Mouse (Mus musculus) midbrain, embryonic 11.5 days (tissue): ENCODE measurements around the gene Pth. TPM values are rescaled to one million over a fixed set of nuclear protein-coding genes. Genes with fewer than 3 reads are reported as not detected.

Source experiments
- ATAC-seq: fragments of 200-750 bp; cut with Nextera tagmentation; 2 replicates; pipeline ENCODE4 v1.8.0; 2017; ENCODE audit warnings: moderate TSS enrichment, moderate library complexity; ENCODE audit not compliant: low FRiP score
- DNase-seq: peaks from one replicate; pipeline ENCODE4 v3.0.0; 2015; ENCODE audit warnings: low spot score; ENCODE audit errors: missing footprints
- H3K27ac ChIP-seq: fragments of 300-500 bp; sonication (generic); 2 replicates; pipeline ENCODE4 v1.5.1; 2014; ENCODE audit warnings: low read depth, low read length
- H3K27me3 ChIP-seq: fragments of 300-500 bp; sonication (generic); 2 replicates; pipeline ENCODE4 v1.6.1; 2014; ENCODE audit warnings: mild to moderate bottlenecking, low read length, moderate library complexity, mixed read lengths; ENCODE audit not compliant: control insufficient read depth, insufficient read depth
- H3K36me3 ChIP-seq: fragments of 300-500 bp; sonication (generic); 2 replicates; pipeline ENCODE4 v1.6.1; 2014; ENCODE audit warnings: mild to moderate bottlenecking, low read length, moderate library complexity, mixed read lengths; ENCODE audit not compliant: control insufficient read depth, insufficient read depth
- H3K4me1 ChIP-seq: fragments of 300-500 bp; sonication (generic); 2 replicates; pipeline ENCODE4 v1.6.1; 2014; ENCODE audit warnings: low read length; ENCODE audit not compliant: control insufficient read depth, insufficient read depth
- H3K4me2 ChIP-seq: fragments of 300-500 bp; sonication (generic); 2 replicates; pipeline ENCODE4 v1.6.1; 2014; ENCODE audit warnings: mild to moderate bottlenecking, moderate library complexity
- H3K4me3 ChIP-seq: fragments of 300-500 bp; sonication (generic); 2 replicates; pipeline ENCODE4 v1.5.1; 2014; ENCODE audit warnings: low read depth, low read length
- H3K9ac ChIP-seq: fragments of 300-500 bp; sonication (generic); 2 replicates; pipeline ENCODE4 v1.6.1; 2014; ENCODE audit warnings: low read length
- H3K9me3 ChIP-seq: fragments of 300-500 bp; sonication (generic); 2 replicates; pipeline ENCODE4 v1.6.1; 2016; ENCODE audit warnings: low read length; ENCODE audit not compliant: control insufficient read depth
- WGBS: fragments of 180-500 bp; shearing (Covaris S2); extraction: QIAGEN DNeasy Blood & Tissue Kit; methylation state at CpG from one replicate; pipeline ENCODE4 v1.1.7; 2014; 5-methylcytosine and 5-hydroxymethylcytosine counted together
- polyA plus RNA-seq: library from polyadenylated mRNA; unstranded; fragments of >200 nt; fragmentation: Nextera tagmentation; extraction: Ambion mirVana; gene quantifications from 2 replicates; pipeline ENCODE4 v1.2.1, GENCODE M21; 2014

Gene Pth
- polyA plus RNA-seq, 1 experiment from 2014 or later = not detected

DNA sequence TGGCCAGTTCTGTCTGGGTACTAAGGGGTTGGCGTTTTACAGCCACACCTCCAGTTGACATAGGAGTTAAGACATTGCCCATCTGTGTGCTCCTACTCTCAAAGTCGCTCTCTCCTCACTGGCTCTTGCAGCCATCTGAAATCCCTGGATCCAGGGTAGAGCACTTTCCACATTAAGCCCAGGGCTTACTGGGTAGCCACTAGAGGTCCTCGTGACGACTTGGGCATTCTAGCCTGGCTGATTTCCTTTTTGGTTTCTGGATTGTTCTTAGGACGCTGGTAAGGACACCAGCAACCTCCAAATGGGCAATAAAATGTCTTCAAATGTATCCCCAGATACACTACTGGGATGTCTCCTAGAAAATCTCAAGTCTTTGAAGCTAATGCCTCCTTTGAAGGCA is 20.3 kb upstream of the Pth start:
- WGBS = 56% methylated on average over 5 of the region's 5 CpGs
- no peak overlapping the region for H3K9ac ChIP-seq
- ATAC-seq (no peak), DNase-seq (no peak)
- H3K4me2 ChIP-seq = no peak overlapping the region
- no peak overlapping the region for H3K27ac ChIP-seq
- H3K9me3 ChIP-seq = no peaks in the 10 kb centered on the region
- no peaks in the 10 kb centered on the region for H3K36me3 ChIP-seq
- H3K27me3 ChIP-seq = no peaks in the 10 kb centered on the region
- H3K4me3 ChIP-seq = no peak overlapping the region
- H3K4me1 ChIP-seq = no peaks in the 10 kb centered on the region

DNA sequence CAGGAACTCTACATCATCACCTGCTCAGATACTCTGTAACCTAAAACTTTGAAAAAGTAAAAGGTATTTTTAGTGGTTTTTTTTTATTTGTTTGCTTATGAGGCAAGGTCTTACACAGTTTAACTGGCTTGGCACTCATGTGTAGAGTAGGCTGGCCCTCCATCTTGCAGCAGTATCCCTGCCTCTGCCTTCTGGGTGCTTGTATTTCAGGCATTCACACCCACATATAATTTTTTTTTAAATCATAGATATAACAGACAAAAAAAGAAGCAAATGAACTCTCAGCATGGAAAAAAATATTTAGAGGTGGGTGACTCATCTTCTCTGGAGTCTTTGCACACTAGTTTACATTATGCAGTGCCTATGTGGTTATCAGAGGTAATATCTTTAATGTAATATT is 9.7 kb upstream of the Pth start:
- Histone ChIP-seq H3K27me3 (no peaks in the 10 kb centered on the region), H3K27ac (no peak overlapping the region), H3K9ac (no peak overlapping the region), H3K9me3 (no peaks in the 10 kb centered on the region), H3K36me3 (no peaks in the 10 kb centered on the region), H3K4me2 (no peak overlapping the region), H3K4me1 (no peaks in the 10 kb centered on the region), H3K4me3 (no peak overlapping the region)
- no peak for ATAC-seq
- DNase-seq = no peak

DNA sequence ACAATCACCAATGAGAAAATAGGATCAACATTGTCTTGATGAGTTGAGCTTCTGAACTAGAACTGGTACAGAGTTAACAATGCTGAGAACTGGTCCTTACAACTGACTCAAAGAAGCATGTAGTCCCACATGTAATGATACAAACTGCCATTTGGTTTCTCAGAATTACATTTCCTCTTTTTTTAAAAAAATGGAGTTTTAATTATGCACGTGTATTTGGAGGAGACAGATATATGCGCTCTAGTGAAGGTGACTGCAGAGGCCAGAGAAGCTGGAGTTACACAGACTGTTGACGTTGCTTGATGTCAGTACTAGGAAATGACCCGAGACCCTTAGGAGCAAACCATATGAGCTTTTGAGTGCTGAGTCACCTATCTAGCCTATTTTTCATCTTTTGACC is 8.3 kb upstream of the Pth start:
- ATAC-seq (no peak), DNase-seq (no peak)
- no peaks in the 10 kb centered on the region for H3K9me3 ChIP-seq
- no peak overlapping the region for H3K4me3 ChIP-seq
- H3K36me3 ChIP-seq = no peaks in the 10 kb centered on the region
- no peaks in the 10 kb centered on the region for H3K4me1 ChIP-seq
- 84% methylated on average over 4 of the region's 4 CpGs for WGBS
- H3K27me3 ChIP-seq = no peaks in the 10 kb centered on the region
- H3K27ac ChIP-seq = no peak overlapping the region
- no peak overlapping the region for H3K9ac ChIP-seq
- no peak overlapping the region for H3K4me2 ChIP-seq

DNA sequence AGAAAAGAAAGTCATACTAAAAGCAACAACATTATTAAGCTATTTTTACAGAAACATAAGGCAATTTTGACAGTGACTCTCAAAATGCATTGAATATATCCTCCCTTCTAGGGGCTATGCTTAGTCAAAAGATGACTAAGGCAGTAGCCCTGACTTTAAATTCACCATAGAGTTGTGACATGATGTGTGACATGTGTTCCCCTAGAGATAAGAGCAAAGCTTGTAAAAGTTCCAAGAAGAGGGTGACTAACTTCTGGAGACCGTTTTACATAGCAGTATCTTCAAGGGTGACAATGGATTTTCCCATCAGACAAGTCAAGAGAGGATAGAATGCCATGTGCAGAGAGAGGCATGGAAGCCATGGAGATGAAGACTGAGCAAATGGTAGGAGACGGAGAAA is 3.2 kb upstream of the Pth start:
- ATAC-seq (no peak), DNase-seq (no peak)
- Histone ChIP-seq H3K9ac (no peak overlapping the region), H3K27ac (no peak overlapping the region), H3K27me3 (no peaks in the 10 kb centered on the region), H3K4me1 (no peaks in the 10 kb centered on the region), H3K9me3 (no peaks in the 10 kb centered on the region), H3K4me3 (no peak overlapping the region), H3K4me2 (no peak overlapping the region), H3K36me3 (no peaks in the 10 kb centered on the region)
- WGBS = 83% methylated on average over 2 of the region's 2 CpGs

DNA sequence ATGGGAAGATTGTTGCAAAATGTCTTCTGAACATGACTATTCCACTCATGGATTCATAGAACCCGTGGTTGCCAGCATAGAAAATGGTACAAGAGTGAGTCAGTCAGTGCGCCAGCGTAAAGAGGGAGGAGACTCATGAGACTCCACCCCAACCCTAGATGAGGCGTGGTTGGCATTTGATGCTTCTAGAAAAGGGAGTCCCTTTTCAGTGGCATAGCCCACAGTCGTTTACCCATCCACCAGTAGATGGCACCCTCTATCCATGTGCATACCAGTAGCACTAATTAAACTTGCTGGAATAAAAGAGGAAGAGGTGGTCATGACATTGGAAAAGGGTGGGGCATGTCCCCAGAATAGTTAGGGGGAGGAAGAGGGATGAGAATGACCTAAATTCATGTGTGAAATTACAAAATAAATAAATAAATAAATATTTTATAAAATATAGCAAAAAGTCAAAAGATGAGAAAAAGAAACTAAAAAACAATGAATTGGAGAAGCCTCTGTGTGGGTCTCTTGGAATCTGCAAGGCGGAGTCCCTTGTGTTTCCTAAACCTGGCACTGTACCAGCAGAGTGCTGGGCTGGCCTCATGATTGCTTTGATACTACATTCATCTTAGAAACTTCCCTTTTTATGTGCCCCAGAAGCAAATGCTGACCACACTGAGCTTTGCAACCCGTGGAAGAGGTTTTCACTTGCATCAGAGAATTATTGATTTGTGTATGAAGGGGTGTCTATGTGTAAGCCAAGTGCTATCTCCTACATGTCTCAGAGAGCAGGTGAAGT is 10.3 kb downstream of the Pth start:
- H3K4me3 ChIP-seq = no peak overlapping the region
- ATAC-seq = peak; percentile 78
- no peak overlapping the region for H3K27ac ChIP-seq
- H3K4me2 ChIP-seq = no peak overlapping the region
- 31% methylated on average over 7 of the region's 7 CpGs for WGBS
- H3K27me3 ChIP-seq = no peaks in the 10 kb centered on the region
- no peaks in the 10 kb centered on the region for H3K9me3 ChIP-seq
- DNase-seq = peak; percentile 95
- H3K4me1 ChIP-seq = no peaks in the 10 kb centered on the region
- H3K9ac ChIP-seq = no peak overlapping the region
- no peaks in the 10 kb centered on the region for H3K36me3 ChIP-seq

DNA sequence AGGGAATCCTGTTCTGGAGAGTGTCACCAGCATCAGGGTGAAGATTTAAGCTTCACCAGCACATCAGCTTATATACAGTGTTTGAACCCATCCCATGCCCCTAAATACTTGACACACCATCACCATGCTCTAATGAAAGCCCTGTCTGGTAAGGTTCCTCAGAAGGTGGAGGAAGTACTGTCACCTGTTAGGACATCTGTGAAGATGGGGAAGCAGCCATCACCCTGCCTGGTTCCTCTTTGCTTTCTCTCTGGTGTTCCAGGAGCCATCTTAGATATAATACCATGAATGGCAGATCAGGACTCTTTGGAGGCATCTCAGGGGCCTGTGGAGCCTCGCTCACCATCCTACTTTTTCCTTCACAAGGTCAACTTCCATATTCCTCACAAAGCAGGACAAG is 15.7 kb downstream of the Pth start:
- Histone ChIP-seq H3K36me3 (no peaks in the 10 kb centered on the region), H3K4me3 (no peak overlapping the region), H3K9me3 (no peaks in the 10 kb centered on the region), H3K4me1 (peaks cover 10% of the 10 kb centered on the region; the same call in 1 of the 2 replicates), H3K9ac (no peak overlapping the region), H3K4me2 (no peak overlapping the region), H3K27me3 (no peaks in the 10 kb centered on the region), H3K27ac (no peak overlapping the region)
- no peak for ATAC-seq
- WGBS = 75% methylated on average over 1 of the region's 1 CpGs
- no peak for DNase-seq

DNA sequence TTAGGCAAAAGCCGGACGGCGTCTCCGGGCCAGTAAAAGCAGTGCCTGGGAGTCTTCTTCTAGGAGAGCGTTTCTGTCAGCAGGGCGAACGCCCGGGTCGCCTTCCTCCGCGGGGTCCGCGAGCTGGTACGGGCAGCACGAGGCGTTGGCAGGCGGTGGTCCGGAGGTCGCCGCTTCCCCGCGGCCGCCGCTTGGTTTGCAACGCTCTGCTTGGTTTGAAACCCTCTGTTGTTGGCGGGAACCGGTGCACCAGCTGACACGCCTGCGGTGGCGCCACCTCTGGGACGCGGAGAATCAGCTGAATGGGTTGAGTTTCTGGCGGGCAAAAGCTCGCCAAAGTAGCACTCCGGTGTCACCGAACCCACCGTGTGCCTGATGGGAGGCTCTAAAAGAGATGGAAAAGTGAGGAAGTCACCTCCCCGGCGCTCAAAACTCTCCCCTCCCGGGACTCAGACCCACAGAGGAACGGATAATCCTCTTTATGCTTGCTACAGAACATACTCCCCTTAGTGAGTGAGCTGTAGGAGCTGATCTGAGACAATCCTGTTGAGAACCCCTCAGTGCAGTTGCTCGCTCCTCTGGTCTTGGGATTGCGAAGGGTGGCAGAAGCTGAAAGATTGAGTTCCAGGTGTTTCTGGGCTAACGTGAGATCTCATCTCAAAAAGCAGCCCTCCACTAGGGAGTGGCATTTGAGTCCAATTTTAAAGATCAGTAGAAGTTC is 18.6 kb downstream of the Pth start:
- H3K4me1 ChIP-seq = peaks cover 10% of the 10 kb centered on the region; the same call in 1 of the 2 replicates
- H3K27ac ChIP-seq = peak overlapping the region; percentile 79
- under 1% methylated on average over 44 of the region's 44 CpGs for WGBS
- H3K4me2 ChIP-seq = peak overlapping the region; percentile 71
- DNase-seq (peak; percentile 96), ATAC-seq (peak; percentile 70)
- peak overlapping the region; percentile 91 for H3K9ac ChIP-seq
- H3K27me3 ChIP-seq = no peaks in the 10 kb centered on the region
- no peaks in the 10 kb centered on the region for H3K36me3 ChIP-seq
- H3K9me3 ChIP-seq = no peaks in the 10 kb centered on the region
- peak overlapping the region; percentile 77 for H3K4me3 ChIP-seq

DNA sequence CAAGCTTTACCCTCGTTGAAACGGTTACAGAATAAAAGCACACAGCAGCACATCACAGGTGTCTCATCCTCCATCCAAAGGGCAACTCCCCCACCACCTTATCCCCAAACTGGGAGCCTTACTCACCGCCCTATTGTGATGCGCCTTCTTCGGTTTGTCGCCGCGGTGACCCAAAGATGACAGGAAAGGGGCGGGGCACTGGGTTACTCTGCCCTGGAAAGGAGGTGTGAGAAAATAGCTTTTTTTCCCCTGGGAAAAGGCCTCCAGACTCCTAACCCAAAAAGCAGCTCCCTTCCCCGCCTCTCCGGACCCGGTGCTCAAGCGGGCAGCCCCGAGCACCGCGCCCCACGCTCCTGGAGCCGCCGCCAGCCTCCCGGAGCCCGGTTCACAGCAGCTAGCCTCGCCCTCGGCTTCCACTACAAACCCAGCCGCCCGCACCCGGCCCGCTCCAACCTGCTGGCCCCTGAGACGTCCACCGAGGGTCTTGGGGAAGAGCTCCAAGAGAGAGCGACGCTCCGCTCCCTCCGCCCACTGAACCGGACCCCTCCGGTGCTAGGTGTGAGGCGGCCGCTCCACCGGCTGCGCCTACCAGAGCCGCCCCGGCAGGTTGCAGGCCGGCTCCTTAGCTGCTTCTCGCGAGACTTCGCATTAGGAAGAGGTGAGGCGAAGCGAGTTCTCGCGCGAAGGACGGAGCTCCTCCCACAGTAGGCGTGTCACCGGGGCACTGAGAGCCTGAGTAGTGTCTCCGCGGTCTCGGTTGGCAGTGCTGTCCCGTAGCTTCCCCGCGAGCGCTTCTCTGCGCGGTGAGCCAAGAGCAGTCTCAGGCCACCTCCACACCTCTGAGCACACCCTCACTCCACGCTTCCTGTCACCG is 19.4 kb downstream of the Pth start, which contains the start of gene Btbd10:
Gene Btbd10, minus strand, starts transcription at position 647 of the 874 bp plus-strand sequence.
- DNase-seq (peak; percentile 99), ATAC-seq (peak; percentile 99)
- Histone ChIP-seq H3K36me3 (no peaks in the 10 kb centered on the region), H3K9me3 (no peaks in the 10 kb centered on the region), H3K27ac (peak within 1 kb of the TSS; percentile 79), H3K9ac (peak within 1 kb of the TSS; percentile 91), H3K27me3 (no peaks in the 10 kb centered on the region), H3K4me1 (peaks cover 10% of the 10 kb centered on the region; the same call in 1 of the 2 replicates), H3K4me2 (peak within 1 kb of the TSS; percentile 71), H3K4me3 (peak within 1 kb of the TSS; percentile 77)
- under 1% methylated on average over 59 of the region's 64 CpGs for WGBS
